Mouse (Mus musculus) B cell, adult 62 days (primary cell): ENCODE data around the gene Tmem175. TPM values are rescaled to one million over a fixed set of nuclear protein-coding genes. Genes with fewer than 3 reads are reported as not detected.

Experiments used
- total RNA-seq: library from RNA; stranded (reverse); gene quantifications from 4 replicates; pipeline ENCODE4 v1.2.4, GENCODE M21; 2023

The Tmem175 gene
- 17.2 to 22.4 TPM (median 18.6 TPM) in 4 replicates for total RNA-seq

DNA sequence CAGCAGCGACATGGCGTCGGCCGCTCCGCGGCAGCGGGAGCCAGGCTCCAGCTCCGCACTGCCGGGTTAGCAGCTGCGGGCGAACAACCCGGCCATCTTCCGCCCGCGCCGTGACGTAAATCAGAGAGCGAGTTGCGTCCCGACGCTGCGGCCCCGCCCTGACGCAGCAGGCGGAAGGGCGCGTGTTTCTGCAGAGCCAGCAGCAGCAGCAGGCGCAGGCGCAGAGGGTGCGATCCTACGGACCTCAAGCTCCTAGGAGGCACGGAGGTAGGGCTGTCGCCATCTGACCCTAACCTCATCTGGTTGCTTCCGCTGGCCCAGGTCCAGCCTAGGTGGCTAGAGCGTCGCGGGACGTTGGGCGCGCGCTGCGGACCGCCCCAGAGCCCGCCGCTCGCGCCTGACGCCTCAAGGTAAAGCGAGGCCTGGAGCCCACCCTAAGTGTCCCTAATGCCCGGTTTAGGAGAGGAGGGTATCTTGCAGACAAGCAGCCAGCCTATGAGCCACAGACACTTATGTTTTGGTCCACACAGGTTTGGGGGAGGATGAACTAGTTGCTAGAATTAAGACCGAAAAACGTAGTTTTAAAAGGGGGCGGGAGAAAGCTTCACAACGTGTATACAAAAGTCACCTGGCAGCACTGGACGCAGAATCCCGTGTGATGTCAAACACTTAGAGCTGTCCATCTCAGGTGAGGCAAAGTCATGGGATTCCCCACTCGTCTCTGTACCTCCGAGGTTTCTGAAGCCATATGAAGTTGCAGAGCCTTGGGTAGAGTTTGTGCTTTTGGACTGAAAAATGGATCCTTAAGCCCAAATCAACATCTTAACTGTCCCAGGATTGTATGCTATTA is at the start of gene Tmem175, which contains the start of gene Gak:
TSS of gene Tmem175 (plus strand) at position 137 of the 850 bp plus-strand sequence.
TSS of gene Gak (minus strand) at position 122 of the 850 bp plus-strand sequence.

DNA sequence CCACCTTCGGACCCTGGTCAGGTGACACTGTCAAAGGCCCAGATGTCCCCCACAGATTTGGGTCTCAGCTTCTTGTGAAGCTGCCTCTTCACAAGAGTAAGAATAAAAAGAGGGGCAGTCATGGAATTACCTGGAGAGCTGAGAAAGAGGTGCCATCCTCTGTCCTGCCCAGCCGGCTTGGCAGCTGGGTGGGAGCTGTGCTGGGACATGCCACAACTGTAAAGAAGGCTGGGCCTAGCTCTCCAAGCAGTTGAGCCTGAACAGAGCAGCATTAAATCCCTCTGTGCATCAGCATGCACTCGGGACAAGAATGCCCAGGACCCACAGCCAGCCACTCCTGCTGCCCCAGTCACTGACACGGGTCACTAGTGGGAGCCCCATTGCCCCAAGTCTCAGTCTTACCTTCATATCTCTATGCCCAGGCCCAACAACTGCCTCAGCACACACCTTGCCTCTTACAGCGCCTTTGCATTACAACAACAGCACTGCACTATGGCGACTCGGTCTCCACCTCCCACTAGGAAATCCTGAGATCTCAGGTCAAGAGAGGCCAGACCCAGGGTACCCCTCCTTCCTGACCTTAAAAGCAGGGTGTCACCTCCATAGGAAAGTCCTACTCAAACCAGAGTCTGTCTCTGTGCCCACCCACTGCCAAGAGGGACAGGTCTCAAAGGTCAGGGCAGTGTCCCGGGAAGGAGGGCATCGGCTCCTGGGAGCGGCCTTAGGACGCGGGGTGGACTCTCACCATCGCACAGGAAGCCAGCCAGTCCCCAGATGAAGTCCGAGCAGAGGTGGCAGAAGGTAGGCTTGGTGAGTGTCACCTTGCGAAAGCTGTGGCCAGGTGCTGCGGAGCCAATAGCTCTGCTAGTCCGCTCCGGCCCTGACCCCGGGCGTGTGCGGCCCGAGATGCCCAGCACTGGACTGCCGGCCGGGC is 30.4 kb downstream of the Tmem175 start, which contains the start of gene Idua:
TSS of gene Idua (plus strand) at position 634 of the 934 bp plus-strand sequence.

GRCm38 (mm10) chr5:108668977-108669936 is 39.7 kb downstream of the Tmem175 start, which contains the start of gene Dgkq:
Gene Dgkq (minus strand): TSS chr5:108669672.

GRCm38 (mm10) chr5:108675251-108675816 is 45.8 kb downstream of the Tmem175 start, which contains the start of gene Slc26a1:
Gene Slc26a1 (minus strand): TSS chr5:108675569.

GRCm38 (mm10) chr5:108692271-108692670 is 62.7 kb downstream of the Tmem175 start, which contains the start of gene Fgfrl1:
Gene Fgfrl1 (plus strand): TSS chr5:108692382.

Other genes starting within 250 kb of the Tmem175 start
- gene Pde6b, start 241.4 kb upstream of the Tmem175 start, total RNA-seq: not detected in 4 replicates
- gene Atp5k, start 195.3 kb upstream of the Tmem175 start, total RNA-seq: 63.6 to 88.8 TPM (median 69.4 TPM) in 4 replicates
- not detected in 4 replicates for gene Mfsd7a, start 180.9 kb upstream of the Tmem175 start, total RNA-seq
- 16.8 to 26.2 TPM (median 22.8 TPM) in 4 replicates for gene Pcgf3, start 168.5 kb upstream of the Tmem175 start, total RNA-seq
- gene Cplx1, start 79.7 kb upstream of the Tmem175 start, total RNA-seq: not detected in 4 replicates
- 143 to 166 TPM (median 155 TPM) in 4 replicates for gene Gak, start within 50 bp of the Tmem175 start, total RNA-seq
- gene Idua, start 30.6 kb downstream of the Tmem175 start, total RNA-seq: 33.5 to 39.5 TPM (median 38.0 TPM) in 4 replicates
- 38.8 to 47.8 TPM (median 40.7 TPM) in 4 replicates for gene Dgkq, start 39.9 kb downstream of the Tmem175 start, total RNA-seq
- gene Slc26a1, start 45.8 kb downstream of the Tmem175 start, total RNA-seq: 0.26 TPM in 1 of 4 replicates, not detected in the others
- 6.4 to 9.2 TPM (median 7.9 TPM) in 4 replicates for gene Fgfrl1, start 62.6 kb downstream of the Tmem175 start, total RNA-seq
- not detected in 4 replicates for gene Rnf212, start 145.2 kb downstream of the Tmem175 start, total RNA-seq
- not detected in 4 replicates for gene Tmed11, start 165.6 kb downstream of the Tmem175 start, total RNA-seq
- gene Vmn2r8, start 179.1 kb downstream of the Tmem175 start, total RNA-seq: not detected in 4 replicates
- gene Vmn2r9, start 222.8 kb downstream of the Tmem175 start, total RNA-seq: not detected in 4 replicates